Mouse (Mus musculus) embryonic fibroblast, embryonic 13.5 days (primary cell): ENCODE measurements at regions not wholly inside any gene's neighbourhood (a gene's known extent, or its start where the extent isn't known, plus 50 kb on each side); places are given as distances from the start of the nearest gene placed in this dataset.

Experiments used
- CTCF ChIP-seq: IDR thresholded peaks from 2 replicates; pipeline ENCODE4 v1.5.1; 2011; ENCODE audit warnings: mild to moderate bottlenecking, control low read depth, low read length, moderate library complexity, borderline replicate concordance; ENCODE audit not compliant: insufficient read depth
- POLR2A ChIP-seq: IDR thresholded peaks from 2 replicates; pipeline ENCODE4 v1.6.1; 2011; ENCODE audit warnings: low read depth, mild to moderate bottlenecking, control low read depth, low read length, moderate library complexity

GRCm38 (mm10) chr6:126365495-126365894 is 169.7 kb downstream of the Kcna5 start:
- TF ChIP-seq POLR2A (no peak), CTCF (no peak)
